Mouse (Mus musculus): ENCODE results near the gene Etv6. TPM values are rescaled to one million over a fixed set of nuclear protein-coding genes. Genes with fewer than 3 reads are reported as not detected.

Gene Etv6
- polyA plus RNA-seq, 1 experiment from 2014 or later, result 3.8 TPM

DNA sequence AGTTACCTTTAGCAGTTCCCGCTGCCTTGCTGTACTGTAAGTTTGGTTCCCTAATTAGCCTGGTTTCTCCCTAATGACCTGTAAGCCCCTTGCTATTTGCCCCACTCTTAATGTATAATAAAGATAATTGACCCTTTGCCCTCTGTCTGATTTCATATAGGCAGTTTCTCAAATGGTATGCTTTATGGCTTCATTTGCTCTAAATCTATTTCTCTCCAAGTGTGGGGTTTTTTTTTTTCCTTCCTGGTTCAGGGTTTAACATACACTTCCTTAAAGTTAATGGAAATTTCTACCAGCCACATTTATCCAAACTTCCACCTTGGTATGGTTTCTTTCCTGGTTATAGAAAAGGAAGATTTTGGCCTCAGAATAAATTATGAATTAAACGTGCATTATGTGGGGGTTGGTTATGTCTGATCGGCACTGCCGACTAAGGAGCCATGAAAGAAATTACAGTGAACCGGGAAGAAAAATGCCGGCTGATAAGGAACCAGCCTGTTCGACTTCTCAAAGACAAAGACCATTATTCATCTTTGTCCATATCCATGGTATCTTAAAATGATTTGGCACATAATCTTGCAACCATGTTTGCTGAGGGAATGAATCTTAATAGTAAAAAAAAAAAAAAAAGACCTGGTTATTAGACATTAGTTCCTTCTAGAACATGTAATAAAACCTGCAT is 155.2 kb downstream of the Etv6 start:
- H3K9ac ChIP-seq, result no peak overlapping the region
- 58% methylated on average over 7 of the region's 7 CpGs for WGBS (ENCODE audit: insufficient replicate concordance)
- ATAC-seq (ENCODE audit: insufficient read depth), result no peak
- H3K27ac ChIP-seq (replicated peaks), result no peak overlapping the region; the same call in 1 of the 2 replicates
- no peaks in the 10 kb centered on the region for H3K27me3 ChIP-seq
- H3K9me3 ChIP-seq (replicated peaks), result no peaks in the 10 kb centered on the region
- no peak overlapping the region for H3K4me2 ChIP-seq
- H3K4me1 ChIP-seq (replicated peaks), result peaks cover 37% of the 10 kb centered on the region
- no peaks in the 10 kb centered on the region for H3K36me3 ChIP-seq (replicated peaks)
- no peak overlapping the region for H3K4me3 ChIP-seq (replicated peaks)

DNA sequence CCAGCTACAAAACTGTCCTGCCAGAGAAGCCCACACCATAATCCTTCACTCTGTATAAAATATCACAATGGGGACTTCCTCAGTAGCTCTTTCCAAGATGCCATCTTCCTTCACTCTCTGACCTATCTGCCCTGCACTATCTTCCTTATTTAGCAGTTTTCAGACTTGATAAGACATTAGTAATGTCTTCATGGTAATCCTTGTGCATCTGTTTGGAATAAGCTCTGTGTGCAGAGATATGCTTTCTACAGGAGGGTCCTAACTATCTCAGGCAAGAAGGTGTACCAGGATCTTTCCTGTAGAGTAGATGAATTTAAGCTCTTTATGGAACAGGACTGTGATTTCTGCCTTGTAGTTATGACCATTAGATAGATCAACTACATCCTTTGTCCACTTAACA is 157.2 kb downstream of the Etv6 start:
- no peak for ATAC-seq (ENCODE audit: insufficient read depth)
- no peak overlapping the region for H3K4me2 ChIP-seq
- H3K27me3 ChIP-seq, result no peaks in the 10 kb centered on the region
- no peak overlapping the region for H3K27ac ChIP-seq (replicated peaks)
- no peak overlapping the region for H3K9ac ChIP-seq
- H3K4me3 ChIP-seq (replicated peaks), result no peak overlapping the region
- H3K4me1 ChIP-seq (replicated peaks), result peaks cover 25% of the 10 kb centered on the region
- H3K36me3 ChIP-seq (replicated peaks), result no peaks in the 10 kb centered on the region
- no peaks in the 10 kb centered on the region for H3K9me3 ChIP-seq (replicated peaks)

DNA sequence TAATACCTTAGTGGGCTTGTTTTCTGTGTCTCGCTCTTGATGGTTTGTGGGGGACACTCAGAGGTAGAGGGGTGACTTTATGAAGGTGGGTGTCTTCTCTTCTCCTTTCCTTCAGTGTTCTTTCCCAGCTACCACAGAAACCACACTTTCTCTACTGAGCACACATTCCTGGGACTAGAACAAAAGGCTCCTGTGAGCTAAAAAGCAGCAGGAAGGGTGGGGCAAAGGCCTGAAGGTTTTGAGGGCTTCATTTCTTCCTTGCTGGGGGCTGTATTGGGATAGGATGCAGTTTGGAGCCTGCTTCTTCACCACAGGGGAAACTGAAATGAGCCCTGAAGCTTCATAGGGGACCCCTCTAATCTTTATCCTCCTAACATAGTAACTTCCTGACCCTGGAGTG is 164.4 kb downstream of the Etv6 start:
- 82% methylated on average over 1 of the region's 1 CpGs for WGBS (ENCODE audit: insufficient replicate concordance)
- no peaks in the 10 kb centered on the region for H3K9me3 ChIP-seq (replicated peaks)
- no peaks in the 10 kb centered on the region; the same call in 1 of the 2 replicates for H3K4me1 ChIP-seq (replicated peaks)
- H3K4me2 ChIP-seq, result no peak overlapping the region
- no peak for ATAC-seq (ENCODE audit: insufficient read depth)
- no peak overlapping the region for H3K27ac ChIP-seq (replicated peaks)
- no peak overlapping the region for H3K9ac ChIP-seq
- H3K36me3 ChIP-seq (replicated peaks), result no peaks in the 10 kb centered on the region
- H3K4me3 ChIP-seq (replicated peaks), result no peak overlapping the region
- no peaks in the 10 kb centered on the region for H3K27me3 ChIP-seq

DNA sequence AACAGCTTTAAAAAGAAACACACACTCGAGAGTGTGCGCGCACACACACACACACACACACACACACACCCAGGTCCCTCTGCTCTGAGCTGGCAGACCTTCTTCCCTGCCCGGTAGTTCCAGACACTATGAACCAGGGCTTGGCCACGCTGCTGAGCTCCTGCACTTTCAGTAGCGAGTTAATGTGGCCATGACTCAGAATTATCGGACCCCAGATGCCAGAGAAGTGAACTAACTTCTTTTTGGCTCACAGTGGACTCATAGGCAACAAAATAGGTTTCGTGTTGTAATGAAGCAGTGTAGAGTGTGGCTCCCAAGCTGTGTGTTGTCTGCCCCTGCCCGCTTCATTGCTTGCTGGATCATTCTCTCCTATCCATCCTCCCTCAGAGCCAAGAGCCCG is 165.1 kb downstream of the Etv6 start:
- Histone ChIP-seq H3K4me3 (replicated peaks) (no peak overlapping the region), H3K36me3 (replicated peaks) (no peaks in the 10 kb centered on the region), H3K4me1 (replicated peaks) (no peaks in the 10 kb centered on the region; the same call in 1 of the 2 replicates), H3K27ac (replicated peaks) (no peak overlapping the region), H3K9ac (no peak overlapping the region), H3K27me3 (no peaks in the 10 kb centered on the region), H3K4me2 (no peak overlapping the region), H3K9me3 (replicated peaks) (no peaks in the 10 kb centered on the region)
- no peak for ATAC-seq (ENCODE audit: insufficient read depth)
- 72% methylated on average over 10 of the region's 10 CpGs for WGBS (ENCODE audit: insufficient replicate concordance)

DNA sequence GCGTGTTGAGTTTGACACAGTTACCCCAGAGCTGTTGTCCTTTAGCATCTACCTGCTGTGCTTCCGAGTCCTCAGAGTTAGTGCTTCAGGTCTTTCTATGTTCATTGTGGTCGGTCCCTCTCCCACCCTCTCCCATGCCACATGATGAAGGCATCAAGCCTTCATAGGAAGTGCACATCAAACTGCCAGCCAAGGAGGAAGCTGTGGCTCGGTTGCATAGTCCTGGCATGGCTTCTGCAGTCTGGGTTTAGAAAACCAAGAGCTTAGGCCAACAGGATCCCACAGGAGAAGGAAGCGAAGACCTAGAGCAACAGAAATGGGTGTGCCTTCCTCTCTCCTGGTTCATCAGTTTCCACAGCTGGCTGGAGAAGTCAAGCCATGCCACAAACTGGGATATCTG is 166.7 kb downstream of the Etv6 start:
- no peak overlapping the region for H3K27ac ChIP-seq (replicated peaks)

DNA sequence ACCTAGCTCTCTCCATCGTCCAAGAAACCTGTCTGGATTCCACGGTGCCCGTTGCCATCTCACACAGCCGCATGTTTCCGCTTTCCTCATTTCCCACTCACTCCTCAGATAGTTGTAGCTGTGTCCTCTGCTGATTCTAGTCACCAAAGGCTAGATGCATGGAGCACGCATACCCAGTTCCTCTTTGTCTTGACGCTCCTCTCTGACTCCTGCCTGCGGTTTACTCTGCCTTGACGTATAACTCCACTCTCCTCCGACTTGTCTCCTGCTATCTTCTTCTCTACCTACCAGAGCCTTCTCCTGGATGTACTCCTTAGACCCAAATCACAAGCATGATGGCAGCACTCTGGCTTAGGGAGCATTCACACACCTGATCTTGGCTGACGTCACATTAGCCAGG is 169.7 kb downstream of the Etv6 start:
- ATAC-seq (ENCODE audit: insufficient read depth), result no peak
- 69% methylated on average over 10 of the region's 11 CpGs for WGBS (ENCODE audit: insufficient replicate concordance)
- Histone ChIP-seq H3K4me3 (replicated peaks) (no peak overlapping the region), H3K36me3 (replicated peaks) (no peaks in the 10 kb centered on the region), H3K9ac (no peak overlapping the region), H3K9me3 (replicated peaks) (no peaks in the 10 kb centered on the region), H3K27me3 (no peaks in the 10 kb centered on the region), H3K27ac (replicated peaks) (no peak overlapping the region), H3K4me2 (no peak overlapping the region), H3K4me1 (replicated peaks) (peaks cover 10% of the 10 kb centered on the region)

More for the DNA sequence above, 166.7 kb downstream of the Etv6 start:
- Histone ChIP-seq H3K9ac (no peak overlapping the region), H3K4me1 (replicated peaks) (no peaks in the 10 kb centered on the region; the same call in 1 of the 2 replicates), H3K9me3 (replicated peaks) (no peaks in the 10 kb centered on the region), H3K36me3 (replicated peaks) (no peaks in the 10 kb centered on the region), H3K27me3 (no peaks in the 10 kb centered on the region), H3K4me2 (no peak overlapping the region), H3K4me3 (replicated peaks) (no peak overlapping the region)
- ATAC-seq (ENCODE audit: insufficient read depth), result no peak
- 45% methylated on average over 5 of the region's 5 CpGs for WGBS (ENCODE audit: insufficient replicate concordance)

DNA sequence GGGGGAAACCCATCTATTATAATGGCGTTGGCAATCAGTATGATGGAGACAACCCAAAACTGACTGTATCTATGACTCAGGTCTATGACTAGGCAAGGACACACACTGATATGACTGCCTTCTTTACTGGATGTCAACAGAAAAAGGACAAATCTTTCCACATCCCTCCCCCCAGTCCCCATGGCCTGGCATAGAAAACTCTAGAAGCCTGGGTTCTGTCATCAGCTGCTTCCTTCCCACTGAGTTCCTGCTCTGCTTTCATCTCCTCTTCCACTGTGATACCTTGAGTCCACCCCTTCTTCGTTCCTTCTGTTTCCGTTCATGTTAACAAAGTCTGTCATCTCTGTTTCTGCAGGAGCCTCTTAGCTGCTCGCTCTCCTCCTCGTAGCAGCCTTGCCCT is 170.2 kb downstream of the Etv6 start:
- WGBS (ENCODE audit: insufficient replicate concordance), result 74% methylated on average over 5 of the region's 5 CpGs
- no peaks in the 10 kb centered on the region for H3K9me3 ChIP-seq (replicated peaks)
- no peak overlapping the region for H3K4me3 ChIP-seq (replicated peaks)
- no peak overlapping the region for H3K9ac ChIP-seq
- H3K4me1 ChIP-seq (replicated peaks), result peaks cover 10% of the 10 kb centered on the region
- no peaks in the 10 kb centered on the region for H3K27me3 ChIP-seq
- no peak for ATAC-seq (ENCODE audit: insufficient read depth)
- H3K36me3 ChIP-seq (replicated peaks), result no peaks in the 10 kb centered on the region
- no peak overlapping the region for H3K4me2 ChIP-seq
- H3K27ac ChIP-seq (replicated peaks), result no peak overlapping the region

DNA sequence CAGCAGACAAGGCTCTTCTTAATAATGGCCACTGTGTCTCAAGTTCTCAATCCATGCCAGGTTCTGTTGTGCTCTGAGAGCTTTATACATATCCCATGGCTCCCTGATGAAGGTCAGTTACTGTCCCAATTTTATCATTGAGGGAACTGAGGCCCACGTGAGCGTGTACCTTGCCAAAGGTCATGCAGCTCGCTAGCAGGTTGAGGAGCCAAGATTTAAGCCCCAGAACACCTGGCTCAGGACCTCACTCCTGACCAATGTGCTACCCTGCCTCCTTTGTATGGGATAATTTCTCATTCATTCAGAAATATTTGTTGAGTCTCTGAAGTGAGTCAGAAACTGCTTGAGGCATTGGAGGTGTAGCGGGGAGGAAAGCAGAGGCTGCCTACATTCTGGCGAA is 170.8 kb downstream of the Etv6 start:
- no peak overlapping the region for H3K27ac ChIP-seq (replicated peaks)
- no peaks in the 10 kb centered on the region for H3K36me3 ChIP-seq (replicated peaks)
- no peak overlapping the region for H3K9ac ChIP-seq
- no peaks in the 10 kb centered on the region for H3K27me3 ChIP-seq
- no peaks in the 10 kb centered on the region for H3K9me3 ChIP-seq (replicated peaks)
- no peak overlapping the region for H3K4me3 ChIP-seq (replicated peaks)
- no peak for ATAC-seq (ENCODE audit: insufficient read depth)
- WGBS (ENCODE audit: insufficient replicate concordance), result 77% methylated on average over 5 of the region's 5 CpGs
- H3K4me2 ChIP-seq, result no peak overlapping the region
- peaks cover 10% of the 10 kb centered on the region for H3K4me1 ChIP-seq (replicated peaks)

DNA sequence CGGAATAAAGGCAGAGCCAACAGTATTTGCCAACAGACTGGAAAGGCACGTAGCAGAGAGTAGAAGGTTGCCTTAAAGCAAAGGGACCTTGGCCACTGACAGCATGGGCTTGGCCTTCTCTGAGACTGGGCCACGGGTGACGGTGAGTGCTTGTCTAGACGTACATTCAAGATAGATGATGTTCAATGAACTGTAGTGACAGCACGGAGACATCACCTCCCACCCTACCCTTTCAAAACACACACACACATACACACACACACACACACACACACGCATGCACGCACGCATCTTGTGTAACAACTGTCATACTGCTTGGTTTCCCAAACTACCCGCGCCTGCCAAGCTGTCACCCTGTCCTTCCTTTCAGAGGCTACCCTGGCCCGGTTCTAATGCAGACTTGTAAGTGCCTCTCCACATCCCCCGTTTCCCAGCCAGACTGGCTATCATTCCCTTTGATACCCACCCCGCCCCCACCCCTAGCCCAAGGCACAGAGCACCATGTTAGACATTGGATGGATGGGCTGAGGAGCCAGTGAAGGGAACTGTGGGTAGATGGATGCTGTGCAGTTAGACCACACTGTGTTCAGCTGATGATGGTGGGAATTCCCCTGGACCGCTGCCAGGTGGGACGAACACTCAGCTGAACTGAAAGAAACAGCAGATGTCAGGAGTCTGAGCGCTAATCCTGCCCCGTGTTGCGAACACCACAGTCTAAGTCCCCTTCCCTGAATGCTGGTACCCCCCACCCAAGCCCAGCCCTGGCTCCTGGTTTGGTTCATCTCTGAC is 172.1 kb downstream of the Etv6 start:
- H3K27me3 ChIP-seq, result no peaks in the 10 kb centered on the region
- no peak overlapping the region for H3K9ac ChIP-seq
- H3K4me2 ChIP-seq, result no peak overlapping the region
- H3K4me1 ChIP-seq (replicated peaks), result peaks cover 10% of the 10 kb centered on the region
- no peak overlapping the region for H3K4me3 ChIP-seq (replicated peaks)
- no peaks in the 10 kb centered on the region for H3K9me3 ChIP-seq (replicated peaks)
- H3K36me3 ChIP-seq (replicated peaks), result no peaks in the 10 kb centered on the region
- 74% methylated on average over 19 of the region's 19 CpGs for WGBS (ENCODE audit: insufficient replicate concordance)
- H3K27ac ChIP-seq (replicated peaks), result no peak overlapping the region
- no peak for ATAC-seq (ENCODE audit: insufficient read depth)

DNA sequence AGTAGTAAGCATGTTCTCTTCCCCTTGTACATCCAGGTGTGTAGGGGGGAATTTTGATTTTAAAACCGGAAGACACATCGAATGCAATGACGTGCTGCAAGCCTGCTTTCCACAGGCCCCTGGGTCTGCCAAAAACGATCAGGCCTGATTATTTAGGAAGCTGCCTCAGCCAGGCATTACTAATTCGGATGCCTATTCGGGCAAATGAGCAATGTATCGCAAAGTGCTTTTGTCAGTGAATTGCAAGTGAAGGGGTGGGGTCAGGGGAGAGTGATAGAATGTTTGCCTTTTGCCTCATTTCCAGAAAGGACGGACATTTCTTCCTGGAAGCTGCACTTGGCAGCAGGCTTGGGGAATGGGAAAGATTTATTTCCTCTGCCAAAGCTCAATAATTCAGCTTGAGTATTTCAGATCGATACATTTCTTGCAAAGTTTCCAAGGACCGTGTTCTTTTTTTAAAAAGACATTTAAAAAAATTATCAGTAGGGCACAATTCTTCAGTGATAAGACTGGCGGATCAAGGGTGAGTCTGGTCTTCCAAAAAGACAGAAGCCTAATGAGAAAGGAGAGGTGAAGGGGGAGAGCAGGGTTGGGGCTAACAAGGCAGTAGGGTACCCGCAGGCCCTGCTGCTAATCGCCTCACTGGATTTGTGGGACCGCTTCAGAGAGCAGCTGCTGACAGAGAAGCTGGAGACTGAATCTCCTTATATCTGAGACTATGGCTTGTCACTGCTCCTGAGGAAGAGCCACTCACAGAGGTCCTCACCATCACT is 172.9 kb downstream of the Etv6 start:
- Histone ChIP-seq H3K9ac (no peak overlapping the region), H3K9me3 (replicated peaks) (no peaks in the 10 kb centered on the region), H3K27ac (replicated peaks) (no peak overlapping the region), H3K4me2 (no peak overlapping the region), H3K4me1 (replicated peaks) (peaks cover 10% of the 10 kb centered on the region), H3K36me3 (replicated peaks) (no peaks in the 10 kb centered on the region), H3K27me3 (no peaks in the 10 kb centered on the region), H3K4me3 (replicated peaks) (no peak overlapping the region)
- 63% methylated on average over 14 of the region's 14 CpGs for WGBS (ENCODE audit: insufficient replicate concordance)
- ATAC-seq (ENCODE audit: insufficient read depth), result no peak

Measured in liver, embryonic 15.5 days (tissue).